ENCODE assay signal across 21 mouse cellular contexts in genomic region chr10:89501902-89502301, GRCm38 (mm10). TPM values are rescaled to one million over a fixed set of nuclear protein-coding genes. Genes with fewer than 3 reads are reported as not detected.
"Had no signal": no experiment of that assay in that cellular context is flagged by ENCODE, and none has a peak within 500 bp of the region (broad histone marks: within the 10 kb centered on the region; RNA-seq: fewer than 3 reads in every experiment).

No protein-coding gene starts in this region.

- H3K4me3 ChIP-seq: left cerebral cortex, adult 2 months; liver, embryonic 12.5 days; liver, embryonic 15.5 days; lung, embryonic 15.5 days; megakaryocyte, embryonic 14.5 days; midbrain, embryonic 10.5 days; midbrain, embryonic 13.5 days had no signal

- ATAC-seq: hindbrain, embryonic 16.5 days; intestine, embryonic 16.5 days; liver, embryonic 12.5 days; midbrain, embryonic 13.5 days; midbrain, embryonic 16.5 days had no signal

- H3K9me3 ChIP-seq: liver, embryonic 12.5 days; liver, embryonic 15.5 days; lung, embryonic 15.5 days; megakaryocyte, embryonic 14.5 days; midbrain, embryonic 10.5 days; midbrain, embryonic 13.5 days had no signal

- H3K27ac ChIP-seq: left cerebral cortex, adult 2 months; liver, embryonic 12.5 days; liver, embryonic 15.5 days; lung, embryonic 15.5 days; midbrain, embryonic 10.5 days; midbrain, embryonic 13.5 days; stomach, postnatal 0 days had no signal

- H3K4me1 ChIP-seq: liver, embryonic 12.5 days; liver, embryonic 15.5 days; lung, embryonic 15.5 days; midbrain, embryonic 10.5 days; midbrain, embryonic 13.5 days had no signal

- H3K27me3 ChIP-seq: liver, embryonic 12.5 days; liver, embryonic 15.5 days; lung, embryonic 15.5 days; megakaryocyte, embryonic 14.5 days; midbrain, embryonic 13.5 days had no signal

- H3K36me3 ChIP-seq: liver, embryonic 12.5 days; lung, embryonic 15.5 days; midbrain, embryonic 10.5 days; midbrain, embryonic 13.5 days had no signal

- H3K4me2 ChIP-seq: liver, embryonic 12.5 days; liver, embryonic 15.5 days; lung, embryonic 15.5 days; midbrain, embryonic 13.5 days had no signal

- DNase-seq: layer of hippocampus, postnatal 36 days; lung, adult 18-20 months; lung, postnatal 10 days; lung, postnatal 36 days; thymus, adult 2 months; thymus, postnatal 14 days; thymus, postnatal 4 days had no signal

- H3K9ac ChIP-seq: liver, embryonic 12.5 days; liver, embryonic 15.5 days; lung, embryonic 15.5 days; midbrain, embryonic 13.5 days had no signal

RNA-seq across cellular contexts. Expression of gene Nr1h4, which starts 31.5 kb away (rescaled TPM):
- polyA plus RNA-seq: limb, embryonic 11.5 days; midbrain, embryonic 13.5 days; midbrain, embryonic 16.5 days; neural tube, embryonic 11.5 days; neural tube, embryonic 14.5 days had no signal
